Mouse (Mus musculus): ENCODE data around the gene Rprd2. TPM values are rescaled to one million over a fixed set of nuclear protein-coding genes. Genes with fewer than 3 reads are reported as not detected.

Rprd2 gene
- total RNA-seq, 2 experiments from 2014 or later = 40.4 to 46.1 TPM

Small RNA genes lying within 50 kb of the gene (microRNA-seq; reads per million reads assigned to microRNA genes)
- not detected for gene Mir7014

Other genes starting within 250 kb of the Rprd2 start
- gene Golph3l, start 229.9 kb downstream of the Rprd2 start, total RNA-seq (2021) = 10 to 100 TPM; 18.8 to 19.7 TPM
- gene Ensa, start 193.9 kb downstream of the Rprd2 start, total RNA-seq (2021) = 10 to 100 TPM; 67.4 to 72.2 TPM
- gene Mcl1, start 160.1 kb downstream of the Rprd2 start, total RNA-seq (2021) = 100 to 1,000 TPM; 128 to 152 TPM
- gene Adamtsl4, start 130.9 kb downstream of the Rprd2 start, total RNA-seq (2021) = 10 to 100 TPM; 52.6 to 64.6 TPM
- 10 to 100 TPM; 52.1 to 60.8 TPM for gene Ecm1, start 79.3 kb downstream of the Rprd2 start, total RNA-seq (2021)
- gene Tars2, start 58.7 kb downstream of the Rprd2 start, total RNA-seq (2021) = 10 to 100 TPM; 46.6 to 49.4 TPM
- 10 to 100 TPM; 21.1 to 23.1 TPM for gene Prpf3, start 37.0 kb upstream of the Rprd2 start, total RNA-seq (2021)
- 100 to 1,000 TPM; 315 to 318 TPM for gene Mrps21, start 52.7 kb upstream of the Rprd2 start, total RNA-seq (2021)
- gene Ciart, start 63.4 kb upstream of the Rprd2 start, total RNA-seq (2021) = 10 to 100 TPM in 1 of 2 experiments, 1 to 10 TPM in 1; 2.1 to 12.9 TPM
- gene BC028528, start 73.1 kb upstream of the Rprd2 start, total RNA-seq (2021) = 10 to 100 TPM in 1 of 2 experiments, 1 to 10 TPM in 1; 7.2 to 13.9 TPM
- 100 to 1,000 TPM; 110 to 120 TPM for gene Aph1a, start 75.1 kb upstream of the Rprd2 start, total RNA-seq (2021)
- 100 to 1,000 TPM; 171 to 175 TPM for gene Car14, start 85.8 kb upstream of the Rprd2 start, total RNA-seq (2021)
- gene Anp32e, start 110.4 kb upstream of the Rprd2 start, total RNA-seq (2021) = 10 to 100 TPM; 74.2 to 92.2 TPM
- gene Plekho1, start 177.1 kb upstream of the Rprd2 start, total RNA-seq (2021) = 10 to 100 TPM; 76.4 to 89.1 TPM
- gene Vps45, start 239.6 kb upstream of the Rprd2 start, total RNA-seq (2021) = 10 to 100 TPM; 20.5 to 26.0 TPM

Measured in heart, postnatal 25 days (tissue).